Mouse (Mus musculus) stomach, postnatal 0 days (tissue): Measurements from ENCODE around the gene Zcchc10. TPM values are rescaled to one million over a fixed set of nuclear protein-coding genes. Genes with fewer than 3 reads are reported as not detected.
A peak's percentile ranks its signal among the peaks of the same experiment; 100 is the strongest.
"Not testable (repeated sequence)": the region's sequence is repeated elsewhere in the genome, so short reads cannot be mapped to it uniquely, and the experiment has no call there.

ENCODE experiments used
- ATAC-seq: fragments of 200-750 bp; cut with Nextera tagmentation; 2 replicates; pipeline ENCODE4 v1.8.0; 2017; ENCODE audit not compliant: low FRiP score, low TSS enrichment
- DNase-seq: peaks from one replicate; pipeline ENCODE4 v3.0.0-alpha.2; 2016; ENCODE audit warnings: low spot score
- H3K27ac ChIP-seq: fragments of 300-500 bp; sonication (generic); replicated peaks from 2 replicates; pipeline ENCODE4 v1.5.1; 2014; ENCODE audit warnings: mild to moderate bottlenecking, control low read depth
- H3K27me3 ChIP-seq: fragments of 300-500 bp; sonication (generic); 2 replicates; pipeline ENCODE4 v1.6.1; 2014; ENCODE audit warnings: low read length; ENCODE audit not compliant: control insufficient read depth, insufficient read depth
- H3K36me3 ChIP-seq: fragments of 300-500 bp; sonication (generic); 2 replicates; pipeline ENCODE4 v1.6.1; 2014; ENCODE audit warnings: low read length, mixed read lengths; ENCODE audit not compliant: control insufficient read depth, insufficient read depth
- H3K4me1 ChIP-seq: fragments of 300-500 bp; sonication (generic); replicated peaks from 2 replicates; pipeline ENCODE4 v1.6.1; 2014; ENCODE audit warnings: antibody characterized with exemption; ENCODE audit not compliant: control insufficient read depth, insufficient read depth
- H3K4me2 ChIP-seq: fragments of 300-500 bp; sonication (generic); replicated peaks from 2 replicates; pipeline ENCODE4 v1.6.1; 2014; ENCODE audit warnings: low read depth, mild to moderate bottlenecking, control low read depth, moderate library complexity
- H3K4me3 ChIP-seq: fragments of 300-500 bp; sonication (generic); 2 replicates; pipeline ENCODE4 v1.5.1; 2014; ENCODE audit warnings: low read depth, low read length, control low read depth
- H3K9ac ChIP-seq: fragments of 300-500 bp; sonication (generic); 2 replicates; pipeline ENCODE4 v1.6.1; 2014; ENCODE audit warnings: mild to moderate bottlenecking, low read length, control low read depth, mixed read lengths
- H3K9me3 ChIP-seq: fragments of 300-500 bp; sonication (generic); 2 replicates; pipeline ENCODE4 v1.6.1; 2016; ENCODE audit warnings: low read length; ENCODE audit not compliant: control insufficient read depth
- CTCF ChIP-seq: IDR thresholded peaks from 2 replicates; pipeline ENCODE4 v1.5.1; 2016; ENCODE audit warnings: antibody characterized with exemption, low read depth, mild to moderate bottlenecking, moderate library complexity
- EP300 ChIP-seq: optimal IDR thresholded peaks from 2 replicates; pipeline ENCODE3; 2016; ENCODE audit warnings: antibody characterized with exemption
- WGBS: fragments of 180-500 bp; shearing (Covaris S2); extraction: QIAGEN DNeasy Blood & Tissue Kit; methylation state at CpG from one replicate; pipeline ENCODE4 v1.1.7; 2014; 5-methylcytosine and 5-hydroxymethylcytosine counted together
- polyA plus RNA-seq: library from polyadenylated mRNA; unstranded; fragments of >200 nt; fragmentation: Nextera tagmentation; extraction: Ambion mirVana; gene quantifications from 2 replicates; pipeline ENCODE4 v1.2.1, GENCODE M21; 2015

Gene Zcchc10
- 11.6 and 12.4 TPM in 2 replicates for polyA plus RNA-seq

DNA sequence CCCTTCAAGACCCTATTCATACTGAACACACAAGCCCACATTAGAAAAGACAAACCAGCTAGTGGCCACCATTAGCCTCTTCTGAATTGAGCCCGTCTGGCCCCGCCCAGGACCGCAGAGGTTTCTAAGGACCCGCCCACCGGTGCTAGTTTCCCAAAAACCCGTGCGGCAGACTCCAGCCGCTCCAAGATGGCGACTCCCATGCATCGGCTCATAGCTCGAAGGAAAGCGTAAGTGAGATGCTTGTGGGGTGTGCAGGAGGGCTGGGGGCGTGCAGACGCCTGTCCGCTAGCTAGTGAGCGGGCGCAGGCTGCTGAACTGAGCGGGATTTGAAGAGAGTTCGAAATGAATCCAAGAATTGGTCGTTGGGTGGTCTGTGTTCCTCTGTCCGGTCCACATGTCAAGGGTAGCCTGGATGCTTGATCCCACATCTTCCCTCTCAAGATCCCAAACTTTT, at the start of gene Zcchc10:
Gene Zcchc10, plus strand, starts transcription at position 168 of the 457 bp plus-strand sequence.
- TF ChIP-seq CTCF = 0 out of 2 replicates have a peak, but pooled peaks have one; percentile 6
- TF ChIP-seq EP300 = no peak
- peak within 1 kb of the TSS; percentile 69 for H3K27ac ChIP-seq
- ATAC-seq = peak; percentile 93
- H3K4me3 ChIP-seq = peak within 1 kb of the TSS; percentile 72
- peak; percentile 92 for DNase-seq
- no peaks in the 10 kb centered on the region for H3K4me1 ChIP-seq
- H3K9ac ChIP-seq = peak within 1 kb of the TSS; percentile 77
- H3K9me3 ChIP-seq = no peaks in the 10 kb centered on the region
- 0% methylated on average over 21 of the region's 21 CpGs for WGBS
- H3K27me3 ChIP-seq = no peaks in the 10 kb centered on the region
- H3K4me2 ChIP-seq = peak within 1 kb of the TSS; percentile 72
- peaks cover 6% of the 10 kb centered on the region for H3K36me3 ChIP-seq

DNA sequence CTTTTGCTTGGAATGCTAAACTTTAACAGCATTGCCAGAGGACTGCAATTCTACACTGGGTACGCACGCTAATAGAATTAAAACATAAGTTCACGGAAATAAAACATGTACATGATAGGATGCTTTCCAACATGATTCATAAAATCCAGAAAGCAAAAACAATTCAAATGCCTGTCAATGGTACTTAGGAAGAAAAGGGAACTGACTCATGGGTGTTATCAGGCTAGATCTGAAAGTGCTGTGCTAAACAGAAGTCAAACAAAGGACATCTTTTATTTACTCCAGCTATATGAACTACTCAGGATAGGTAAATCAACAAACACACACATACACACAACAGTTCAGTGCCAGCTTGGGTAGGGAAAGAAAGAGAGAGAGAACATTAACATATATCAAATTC, 49.1 kb upstream of the Zcchc10 start:
- no peaks in the 10 kb centered on the region for H3K4me1 ChIP-seq
- no peak for ATAC-seq
- H3K4me2 ChIP-seq = no peak overlapping the region
- TF ChIP-seq EP300 (no peak), CTCF (no peak)
- no peak overlapping the region for H3K4me3 ChIP-seq
- H3K36me3 ChIP-seq = peaks cover 24% of the 10 kb centered on the region
- DNase-seq = no peak
- no peak overlapping the region for H3K27ac ChIP-seq
- 92% methylated on average over 3 of the region's 3 CpGs for WGBS
- no peaks in the 10 kb centered on the region for H3K9me3 ChIP-seq
- no peaks in the 10 kb centered on the region for H3K27me3 ChIP-seq
- H3K9ac ChIP-seq = no peak overlapping the region

DNA sequence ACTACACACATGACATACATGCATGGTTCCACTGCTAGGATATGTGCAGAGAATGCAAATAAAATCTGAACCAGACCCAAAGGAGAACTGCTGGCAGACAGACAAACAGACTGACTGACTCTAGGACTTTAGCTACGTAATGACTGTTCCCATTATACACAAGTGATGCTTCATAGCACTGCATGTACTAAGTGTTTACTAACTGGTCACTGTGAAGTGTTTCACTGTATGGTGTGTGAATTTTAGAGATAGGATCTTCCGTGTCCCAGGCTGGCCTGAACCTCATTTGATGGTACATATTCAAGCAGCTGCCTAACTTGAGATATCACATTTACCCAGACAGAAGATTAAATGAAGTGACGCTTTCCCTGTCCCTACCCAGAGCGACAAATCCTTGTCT, 46.1 kb upstream of the Zcchc10 start:
- no peak for TF ChIP-seq CTCF
- no peak for TF ChIP-seq EP300
- DNase-seq (no peak), ATAC-seq (no peak)
- H3K27ac ChIP-seq = no peak overlapping the region
- no peak overlapping the region for H3K4me2 ChIP-seq
- peaks cover 14% of the 10 kb centered on the region for H3K36me3 ChIP-seq
- H3K4me3 ChIP-seq = no peak overlapping the region
- H3K9ac ChIP-seq = no peak overlapping the region
- no peaks in the 10 kb centered on the region for H3K9me3 ChIP-seq
- H3K27me3 ChIP-seq = no peaks in the 10 kb centered on the region
- 87% methylated on average over 4 of the region's 4 CpGs for WGBS
- H3K4me1 ChIP-seq = no peaks in the 10 kb centered on the region

DNA sequence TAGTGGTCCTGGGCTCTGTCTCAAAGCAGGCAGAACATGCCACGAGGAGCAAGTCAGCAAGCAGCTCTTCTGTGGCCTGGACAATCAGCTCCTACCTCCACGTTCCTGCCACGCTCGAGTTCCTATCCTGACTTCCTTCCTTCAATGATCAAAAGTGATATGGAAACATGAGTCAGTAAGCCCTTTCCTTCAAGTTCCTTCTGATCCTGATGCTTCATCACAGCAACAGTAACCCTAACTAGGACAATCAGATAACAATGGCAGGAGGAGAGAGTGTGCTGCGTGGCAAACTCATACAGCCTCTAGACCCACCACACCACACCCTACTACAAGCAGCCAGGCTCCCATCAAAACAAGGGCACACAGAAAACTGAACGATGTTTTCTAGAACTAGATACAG, 38.6 kb upstream of the Zcchc10 start:
- 77% methylated on average over 6 of the region's 6 CpGs for WGBS
- TF ChIP-seq EP300 = no peak
- no peak for TF ChIP-seq CTCF

DNA sequence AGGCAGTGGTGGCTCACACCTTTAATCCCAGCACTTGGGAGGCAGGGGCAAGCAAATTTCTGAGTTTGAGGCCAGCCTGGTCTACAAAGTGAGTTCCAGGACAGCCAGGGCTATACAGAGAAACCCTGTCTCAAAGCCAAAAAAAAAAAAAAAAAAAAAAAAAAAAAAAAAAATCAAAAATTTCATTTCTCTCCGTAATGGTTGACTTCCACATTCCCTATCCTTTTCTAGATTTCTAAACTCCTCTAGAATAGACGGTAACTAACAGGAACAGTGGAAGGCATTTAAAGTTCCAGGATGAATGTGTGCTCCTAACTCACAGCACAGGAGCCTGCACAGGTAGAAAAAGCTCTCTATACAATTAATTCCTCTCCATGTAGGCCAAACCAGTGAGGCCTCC, 34.3 kb upstream of the Zcchc10 start:
- not testable (repeated sequence) for DNase-seq, H3K4me1 ChIP-seq, H3K9me3 ChIP-seq, H3K4me3 ChIP-seq, ATAC-seq, H3K9ac ChIP-seq, H3K27ac ChIP-seq, H3K27me3 ChIP-seq, H3K4me2 ChIP-seq
- peaks cover 17% of the 10 kb centered on the region for H3K36me3 ChIP-seq
- 91% methylated on average over 2 of the region's 2 CpGs for WGBS

More for the DNA sequence above, 38.6 kb upstream of the Zcchc10 start:
- ATAC-seq (no peak), DNase-seq (no peak)
- Histone ChIP-seq H3K4me1 (no peaks in the 10 kb centered on the region), H3K27me3 (no peaks in the 10 kb centered on the region), H3K4me3 (no peak overlapping the region), H3K9me3 (no peaks in the 10 kb centered on the region), H3K4me2 (no peak overlapping the region), H3K36me3 (peaks cover 27% of the 10 kb centered on the region), H3K27ac (no peak overlapping the region), H3K9ac (no peak overlapping the region)

DNA sequence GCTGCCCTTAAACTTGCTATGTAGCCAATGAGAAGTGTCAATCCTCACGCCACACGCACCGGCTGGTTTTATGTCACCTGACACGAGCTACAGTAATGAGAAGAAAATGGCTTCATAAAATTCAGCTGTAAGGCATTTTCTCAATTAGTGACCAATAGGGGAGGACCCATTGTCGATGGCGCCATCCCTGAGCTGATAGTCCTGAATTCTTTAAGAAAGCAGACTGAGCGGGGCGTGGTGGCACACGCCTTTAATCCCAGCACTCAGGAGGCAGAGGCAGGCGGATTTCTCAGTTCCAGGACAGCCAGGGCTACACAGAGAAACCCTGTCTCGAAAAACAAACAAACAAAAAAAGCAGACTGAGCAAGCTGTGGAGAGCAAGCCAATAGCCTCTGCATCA, 33.6 kb upstream of the Zcchc10 start:
- no peaks in the 10 kb centered on the region for H3K27me3 ChIP-seq
- DNase-seq (no peak), ATAC-seq (no peak)
- 92% methylated on average over 11 of the region's 11 CpGs for WGBS
- no peak overlapping the region for H3K4me3 ChIP-seq
- no peaks in the 10 kb centered on the region for H3K4me1 ChIP-seq
- H3K27ac ChIP-seq = no peak overlapping the region
- H3K9ac ChIP-seq = no peak overlapping the region
- H3K36me3 ChIP-seq = peaks cover 16% of the 10 kb centered on the region
- H3K4me2 ChIP-seq = no peak overlapping the region
- TF ChIP-seq CTCF = no peak
- no peak for TF ChIP-seq EP300
- H3K9me3 ChIP-seq = no peaks in the 10 kb centered on the region
